Mouse (Mus musculus) embryonic facial prominence, embryonic 10.5 days (tissue): ENCODE measurements around the gene Adam19. TPM values are rescaled to one million over a fixed set of nuclear protein-coding genes. Genes with fewer than 3 reads are reported as not detected.
"Not testable (repeated sequence)": the region's sequence is repeated elsewhere in the genome, so short reads cannot be mapped to it uniquely, and the experiment has no call there.

Experiments used
- DNase-seq: peaks from one replicate; pipeline ENCODE4 v3.0.0-alpha.2; 2017; ENCODE audit warnings: low spot score
- H3K27ac ChIP-seq: fragments of 300-500 bp; sonication (generic); replicated peaks from 2 replicates; pipeline ENCODE4 v1.5.1; 2016; ENCODE audit warnings: mild to moderate bottlenecking
- H3K27me3 ChIP-seq: fragments of 300-500 bp; sonication (generic); replicated peaks from 2 replicates; pipeline ENCODE4 v1.6.1; 2016; ENCODE audit warnings: low read depth, mild to moderate bottlenecking; ENCODE audit not compliant: poor library complexity, severe bottlenecking
- H3K36me3 ChIP-seq: fragments of 300-500 bp; sonication (generic); replicated peaks from 2 replicates; pipeline ENCODE4 v1.6.1; 2016; ENCODE audit warnings: mild to moderate bottlenecking, moderate library complexity
- H3K4me1 ChIP-seq: fragments of 300-500 bp; sonication (generic); 2 replicates; pipeline ENCODE4 v1.6.1; 2016
- H3K4me3 ChIP-seq: fragments of 300-500 bp; sonication (generic); 2 replicates; pipeline ENCODE4 v1.5.1; 2016; ENCODE audit warnings: mild to moderate bottlenecking, moderate library complexity
- H3K9me3 ChIP-seq: fragments of 300-500 bp; sonication (generic); 2 replicates; pipeline ENCODE4 v1.6.1; 2016; ENCODE audit warnings: mild to moderate bottlenecking
- WGBS: fragments of 180-500 bp; shearing (Covaris S2); methylation state at CpG from one replicate; pipeline ENCODE4 v1.1.7; 2016; 5-methylcytosine and 5-hydroxymethylcytosine counted together
- polyA plus RNA-seq: library from polyadenylated mRNA; unstranded; fragments of >200 nt; fragmentation: Nextera tagmentation; extraction: Ambion mirVana; gene quantifications from 2 replicates; pipeline ENCODE4 v1.2.1, GENCODE M21; 2016

Gene Adam19
- polyA plus RNA-seq, 1 experiment from 2014 or later, result 13.9 TPM

GRCm38 (mm10) chr11:46143342-46143741, 87.5 kb downstream of the Adam19 start:
- H3K4me1 ChIP-seq, result no peaks in the 10 kb centered on the region
- H3K4me3 ChIP-seq, result no peak overlapping the region
- peaks cover 64% of the 10 kb centered on the region for H3K36me3 ChIP-seq
- no peak for DNase-seq
- 87% methylated on average over 6 of the region's 6 CpGs for WGBS
- H3K27ac ChIP-seq, result no peak overlapping the region
- no peaks in the 10 kb centered on the region for H3K9me3 ChIP-seq
- no peaks in the 10 kb centered on the region for H3K27me3 ChIP-seq

DNA sequence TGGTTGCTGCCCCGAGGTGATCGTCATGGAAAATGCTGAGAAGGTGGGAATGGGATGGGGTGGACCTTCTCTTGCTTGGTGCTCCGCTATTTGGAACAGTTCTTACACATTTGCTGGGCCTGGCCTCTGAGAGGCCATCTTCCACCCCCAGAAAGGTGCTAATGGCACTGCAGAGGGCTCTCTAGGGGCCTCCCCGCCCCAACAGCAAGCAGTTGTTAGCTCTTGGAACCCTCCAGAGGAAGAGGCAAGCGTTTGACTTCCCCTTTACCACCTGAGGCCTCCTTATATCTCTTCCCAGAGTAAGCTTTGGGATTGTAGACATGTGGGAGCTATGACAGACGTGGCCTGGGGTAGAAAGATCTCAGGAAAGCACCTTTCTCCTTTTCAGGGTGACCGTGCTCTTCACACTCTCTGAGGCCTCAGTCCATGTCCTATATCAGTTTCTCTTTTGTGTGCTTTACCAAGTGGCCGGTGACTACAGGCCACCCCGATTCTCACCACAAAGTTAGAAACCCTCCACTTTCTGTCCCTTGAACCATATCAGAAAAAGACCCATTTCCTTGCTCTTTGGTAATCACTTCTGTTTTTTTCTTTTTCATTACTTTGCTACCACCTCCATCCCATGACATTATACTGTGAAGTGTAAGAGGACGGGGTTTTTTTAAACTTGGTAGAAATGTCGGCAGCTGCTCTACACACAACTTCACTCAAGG, 89.5 kb downstream of the Adam19 start:
- Histone ChIP-seq H3K4me1 (no peaks in the 10 kb centered on the region), H3K9me3 (no peaks in the 10 kb centered on the region), H3K27ac (no peak overlapping the region), H3K27me3 (no peaks in the 10 kb centered on the region), H3K4me3 (no peak overlapping the region), H3K36me3 (peaks cover 46% of the 10 kb centered on the region)
- no peak for DNase-seq
- 88% methylated on average over 11 of the region's 11 CpGs for WGBS

DNA sequence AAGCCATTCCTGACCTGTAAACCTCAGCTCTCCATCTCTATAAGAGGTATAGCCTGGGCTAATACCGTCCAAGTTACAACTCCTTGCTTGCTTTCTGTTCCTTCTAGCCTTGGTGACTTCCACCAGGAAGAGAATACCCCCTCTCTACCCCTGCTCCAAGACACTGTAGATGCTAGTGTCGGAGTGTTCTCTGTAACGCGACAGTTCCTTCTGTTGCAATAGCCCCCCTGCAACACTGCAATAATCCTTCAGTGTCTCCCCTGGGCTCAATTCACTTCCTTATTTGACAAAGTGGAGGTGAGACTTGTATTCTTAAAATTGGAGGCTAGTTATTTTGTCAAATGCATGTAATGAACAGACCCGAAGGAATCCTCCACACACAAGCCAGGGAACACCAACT, 90.8 kb downstream of the Adam19 start:
- Histone ChIP-seq H3K36me3 (peaks cover 33% of the 10 kb centered on the region), H3K27me3 (no peaks in the 10 kb centered on the region), H3K27ac (no peak overlapping the region), H3K9me3 (no peaks in the 10 kb centered on the region), H3K4me1 (no peaks in the 10 kb centered on the region), H3K4me3 (no peak overlapping the region)
- no peak for DNase-seq
- whole genome bisulfite sequencing, result 94% methylated on average over 5 of the region's 5 CpGs

DNA sequence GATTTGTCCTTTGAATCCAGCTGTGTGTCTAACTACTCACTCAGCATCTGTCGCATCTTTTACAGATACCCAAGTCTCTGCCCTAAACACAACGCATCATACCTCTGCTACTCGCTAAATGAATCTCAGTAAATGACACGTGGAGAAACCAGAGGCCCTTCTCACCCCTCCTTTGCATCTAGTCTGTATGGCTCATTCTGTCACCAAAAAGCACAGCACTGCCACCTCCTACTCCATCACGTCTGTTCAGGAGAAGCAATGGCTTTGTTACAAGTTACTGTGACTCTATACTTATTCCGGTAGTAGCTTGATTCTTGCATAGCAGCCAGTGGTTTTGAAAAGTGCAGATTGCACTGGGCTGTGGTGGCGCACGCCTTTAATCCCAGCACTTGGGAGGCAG, 101.2 kb downstream of the Adam19 start:
- H3K4me3 ChIP-seq, result no peak overlapping the region
- no peak overlapping the region for H3K27ac ChIP-seq
- H3K9me3 ChIP-seq, result no peaks in the 10 kb centered on the region
- H3K36me3 ChIP-seq, result no peaks in the 10 kb centered on the region
- WGBS, result 88% methylated on average over 8 of the region's 8 CpGs
- peaks cover 2% of the 10 kb centered on the region; the same call in 1 of the 2 replicates for H3K4me1 ChIP-seq
- DNase-seq, result no peak
- no peaks in the 10 kb centered on the region for H3K27me3 ChIP-seq

DNA sequence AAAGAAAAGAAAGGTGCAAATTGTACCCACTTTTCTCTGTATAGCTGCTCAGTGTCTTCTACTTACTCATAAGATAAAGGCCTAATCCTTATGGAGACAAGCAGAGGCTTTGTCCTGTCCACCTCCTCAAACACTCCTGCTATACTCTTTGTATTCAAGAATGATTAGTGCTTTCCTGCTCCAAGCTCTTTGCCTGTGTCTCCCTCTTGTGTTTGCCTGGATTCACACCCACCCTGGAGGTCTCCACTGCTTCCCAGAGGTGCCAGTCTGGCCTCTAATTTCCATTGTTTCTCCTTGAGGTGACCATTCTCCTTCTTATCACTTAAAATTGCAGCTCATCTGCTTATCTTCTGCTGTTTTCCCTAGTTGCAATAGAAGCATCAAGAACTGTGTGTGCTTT, 101.7 kb downstream of the Adam19 start:
- Histone ChIP-seq H3K27ac (no peak overlapping the region), H3K9me3 (no peaks in the 10 kb centered on the region), H3K4me1 (peaks cover 2% of the 10 kb centered on the region; the same call in 1 of the 2 replicates), H3K27me3 (no peaks in the 10 kb centered on the region), H3K36me3 (no peaks in the 10 kb centered on the region), H3K4me3 (no peak overlapping the region)
- DNase-seq, result no peak

DNA sequence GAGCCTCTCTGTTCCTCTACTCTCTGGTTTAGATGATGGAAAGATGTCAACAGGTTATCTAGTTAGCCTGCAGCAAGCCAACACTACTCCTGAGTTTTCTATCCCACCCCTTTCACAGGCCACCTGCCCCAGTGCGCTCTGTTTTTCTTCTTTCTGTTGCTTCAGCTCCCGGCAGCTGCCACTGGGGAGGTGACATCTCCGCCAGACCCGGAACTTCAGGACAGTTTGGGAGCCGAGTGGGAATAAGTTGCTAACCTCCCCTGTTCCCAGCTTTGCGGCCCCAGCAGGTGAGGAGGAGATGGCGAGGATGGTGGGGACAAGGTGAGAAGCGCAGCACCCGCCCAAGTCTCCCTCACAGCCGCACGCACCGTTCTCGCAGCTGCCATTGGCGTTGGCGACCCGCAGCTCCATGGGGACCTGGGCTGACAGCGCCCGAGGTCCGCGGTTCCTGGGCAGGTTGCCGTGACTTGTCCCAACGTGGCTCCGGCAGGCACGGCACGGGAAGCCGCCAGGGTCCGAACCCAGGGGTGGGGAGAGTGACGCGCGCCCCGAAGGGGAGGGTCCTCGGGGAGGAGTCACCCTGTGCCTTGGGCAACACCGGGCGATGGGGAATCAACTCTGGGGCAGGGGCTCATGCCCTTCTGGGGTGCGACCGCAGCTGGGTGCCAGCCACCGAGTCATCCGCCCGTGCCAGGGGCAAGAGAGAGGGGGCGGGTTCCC, 110.2 kb downstream of the Adam19 start, which contains the start of gene Nipal4:
Nipal4 (minus strand) TSS at position 643 of the 720 bp plus-strand sequence.
- H3K9me3 ChIP-seq, result no peaks in the 10 kb centered on the region
- H3K4me1 ChIP-seq, result peaks cover 18% of the 10 kb centered on the region
- 2% methylated on average over 40 of the region's 40 CpGs for WGBS
- peak; percentile 30 for DNase-seq
- peak within 1 kb of the TSS; percentile 67 for H3K4me3 ChIP-seq
- H3K27ac ChIP-seq, result peak within 1 kb of the TSS; percentile 51
- H3K27me3 ChIP-seq, result peaks cover 42% of the 10 kb centered on the region
- no peaks in the 10 kb centered on the region for H3K36me3 ChIP-seq

GRCm38 (mm10) chr11:46168506-46168905, 112.7 kb downstream of the Adam19 start:
- Histone ChIP-seq H3K36me3 (no peaks in the 10 kb centered on the region), H3K4me3 (no peak overlapping the region), H3K4me1 (peaks cover 18% of the 10 kb centered on the region), H3K27me3 (peaks cover 42% of the 10 kb centered on the region), H3K9me3 (no peaks in the 10 kb centered on the region), H3K27ac (no peak overlapping the region)
- DNase-seq, result no peak
- WGBS, result 93% methylated on average over 7 of the region's 7 CpGs

DNA sequence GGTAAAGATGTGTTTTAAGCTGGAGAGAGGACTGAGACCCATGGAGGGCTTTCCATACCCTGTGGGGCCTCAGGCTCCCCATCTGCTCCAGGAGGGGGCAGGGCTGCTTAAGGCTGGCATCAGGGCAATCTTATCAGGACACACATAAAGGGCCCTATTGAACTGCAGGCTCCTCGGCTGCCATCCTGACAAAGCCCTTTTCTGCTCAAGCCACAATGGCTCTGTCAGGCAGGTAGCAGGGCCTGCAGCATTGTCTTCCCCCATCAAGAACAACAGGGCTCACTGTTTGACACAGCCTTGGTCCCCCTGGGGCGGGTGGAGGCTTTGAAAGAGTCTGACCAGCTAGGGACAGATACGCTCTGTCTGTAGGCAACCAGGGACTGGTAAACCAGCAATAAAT, 114.1 kb downstream of the Adam19 start:
- no peak for DNase-seq
- H3K27me3 ChIP-seq, result peaks cover 34% of the 10 kb centered on the region
- WGBS, result 31% methylated on average over 3 of the region's 3 CpGs
- peaks cover 14% of the 10 kb centered on the region for H3K4me1 ChIP-seq
- peak overlapping the region; percentile 54 for H3K27ac ChIP-seq
- H3K9me3 ChIP-seq, result no peaks in the 10 kb centered on the region
- H3K4me3 ChIP-seq, result no peak overlapping the region
- no peaks in the 10 kb centered on the region for H3K36me3 ChIP-seq

- DNase-seq, result no peak
- peaks cover 5% of the 10 kb centered on the region for H3K4me1 ChIP-seq
- H3K27ac ChIP-seq, result no peak overlapping the region
- 91% methylated on average over 9 of the region's 9 CpGs for WGBS
- no peaks in the 10 kb centered on the region for H3K9me3 ChIP-seq
- H3K4me3 ChIP-seq, result no peak overlapping the region
- no peaks in the 10 kb centered on the region for H3K36me3 ChIP-seq
- H3K27me3 ChIP-seq, result peaks cover 13% of the 10 kb centered on the region
These were observed 116.3 kb downstream of the Adam19 start for GRCm38 (mm10) chr11:46172128-46172527.

DNA sequence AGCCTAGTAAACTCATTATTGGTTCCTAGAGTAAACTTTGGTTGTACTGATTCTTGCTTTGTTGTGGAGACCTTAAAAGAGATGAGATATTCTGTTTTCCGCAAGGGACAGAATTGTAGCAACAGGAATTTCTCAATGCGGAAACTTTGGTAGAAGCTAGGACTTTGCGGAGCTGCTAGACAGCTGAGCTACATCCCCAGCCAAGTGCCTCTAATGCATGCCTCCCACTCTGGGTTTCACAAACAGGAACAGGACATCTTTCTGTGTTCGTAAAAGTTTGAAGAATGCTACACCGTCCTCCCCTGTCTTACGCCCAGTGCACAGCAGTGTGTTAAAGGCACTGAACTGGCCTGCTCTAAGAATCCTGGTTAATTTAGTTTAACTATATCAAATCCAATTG, 120.4 kb downstream of the Adam19 start:
- no peak for DNase-seq
- Histone ChIP-seq H3K36me3 (no peaks in the 10 kb centered on the region), H3K4me3 (no peak overlapping the region), H3K27ac (no peak overlapping the region), H3K4me1 (0 out of 2 replicates have a peak, but pooled peaks cover 4% of the 10 kb centered on the region), H3K9me3 (no peaks in the 10 kb centered on the region), H3K27me3 (no peaks in the 10 kb centered on the region)
- 94% methylated on average over 6 of the region's 6 CpGs for WGBS

GRCm38 (mm10) chr11:46177246-46178043, 121.7 kb downstream of the Adam19 start:
- Histone ChIP-seq H3K4me3 (no peak overlapping the region), H3K27me3 (no peaks in the 10 kb centered on the region), H3K36me3 (no peaks in the 10 kb centered on the region), H3K9me3 (no peaks in the 10 kb centered on the region), H3K27ac (no peak overlapping the region; the same call in 1 of the 2 replicates), H3K4me1 (0 out of 2 replicates have a peak, but pooled peaks cover 4% of the 10 kb centered on the region)
- no peak for DNase-seq
- 79% methylated on average over 10 of the region's 10 CpGs for WGBS

DNA sequence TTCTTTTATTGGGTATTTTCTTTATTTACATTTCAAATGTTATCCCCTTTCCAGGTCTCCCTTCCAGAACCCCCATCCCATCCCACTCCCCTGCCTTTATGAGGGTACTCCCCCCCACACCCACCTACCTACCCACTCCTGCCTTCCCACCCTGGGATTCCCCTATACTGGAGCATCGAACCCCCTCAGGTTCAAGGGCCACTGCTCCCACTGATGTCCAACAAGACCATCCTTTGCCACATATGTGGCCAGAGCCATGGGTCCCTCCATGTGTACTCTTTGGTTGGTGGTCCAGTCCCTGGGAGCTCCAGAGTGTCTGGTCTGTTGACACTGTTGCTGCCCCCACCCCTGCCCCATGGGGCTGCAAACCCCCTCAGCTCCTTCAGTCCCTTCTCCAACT, 126.2 kb downstream of the Adam19 start:
- 88% methylated on average over 1 of the region's 1 CpGs for WGBS
- not testable (repeated sequence) for H3K27me3 ChIP-seq, H3K36me3 ChIP-seq, DNase-seq, H3K27ac ChIP-seq, H3K4me3 ChIP-seq, H3K9me3 ChIP-seq
- peaks cover 12% of the 10 kb centered on the region for H3K4me1 ChIP-seq
